Mouse (Mus musculus) stomach, embryonic 16.5 days (tissue): ENCODE measurements around the gene Zkscan2. TPM values are rescaled to one million over a fixed set of nuclear protein-coding genes. Genes with fewer than 3 reads are reported as not detected.

Experiments
- polyA plus RNA-seq: library from polyadenylated mRNA; unstranded; fragments of >200 nt; fragmentation: Nextera tagmentation; extraction: Ambion mirVana; gene quantifications from 2 replicates; pipeline ENCODE4 v1.2.1, GENCODE M21; 2015

The Zkscan2 gene
- polyA plus RNA-seq, 1 experiment from 2014 or later = 1.0 TPM

Other genes starting within 250 kb of the Zkscan2 start
- 40.3 and 44.1 TPM in 2 replicates for gene Lcmt1, start 130.7 kb downstream of the Zkscan2 start, polyA plus RNA-seq
- gene Arhgap17, start 130.5 kb downstream of the Zkscan2 start, polyA plus RNA-seq = 17.7 and 19.9 TPM in 2 replicates
- 36.7 and 40.0 TPM in 2 replicates for gene Aqp8, start 38.2 kb downstream of the Zkscan2 start, polyA plus RNA-seq